Comparison of ENCODE assay signal across 25 mouse cellular contexts in genomic region chr2:135716180-135716579, GRCm38 (mm10). TPM values are rescaled to one million over a fixed set of nuclear protein-coding genes. Genes with fewer than 3 reads are reported as not detected.
A peak's percentile ranks its signal among the peaks of the same experiment; 100 is the strongest.
DNase-seq lines count a peak whose midpoint lies in the region; ATAC-seq and TF ChIP-seq lines count a peak whose summit lies in the region.
"Had no signal": no experiment of that assay in that cellular context is flagged by ENCODE, and none has a peak within 500 bp of the region (broad histone marks: within the 10 kb centered on the region; RNA-seq: fewer than 3 reads in every experiment).

No protein-coding gene starts in this region.

- DNase-seq in heart, adult 11 months, result peak; percentile 76
- DNase-seq in heart, embryonic 10.5 days (ENCODE audit: low spot score), result no peak
- DNase-seq in heart, postnatal 10 days, result no peak
- no peak for DNase-seq in heart, postnatal 0 days (ENCODE audit: low spot score)
- no peak for DNase-seq in heart, postnatal 36 days
- DNase-seq: adrenal gland, adult 8-10 months; adrenal gland, postnatal 14 days; adrenal gland, postnatal 36 days; B cell, adult 2 months; cerebellum, adult 11-12 months; cerebellum, adult 2 months; cerebellum, adult 9-10 months; cerebellum, postnatal 10 days; cerebellum, postnatal 25 days had no signal

- no peaks in the 10 kb centered on the region for H3K9me3 ChIP-seq in heart, embryonic 10.5 days
- H3K9me3 ChIP-seq in heart, embryonic 14.5 days (ENCODE audit: control insufficient read depth, low read length), result no peaks in the 10 kb centered on the region
- no peaks in the 10 kb centered on the region for H3K9me3 ChIP-seq in heart, postnatal 0 days (replicated peaks; ENCODE audit: control insufficient read depth, low read length)
- no peaks in the 10 kb centered on the region for H3K9me3 ChIP-seq in hindbrain, embryonic 15.5 days
- no peaks in the 10 kb centered on the region for H3K9me3 ChIP-seq in hindbrain, embryonic 13.5 days
- H3K9me3 ChIP-seq: embryonic facial prominence, embryonic 10.5 days; embryonic facial prominence, embryonic 12.5 days; forebrain, embryonic 13.5 days had no signal

- no peak for ATAC-seq in heart, embryonic 14.5 days (ENCODE audit: insufficient number of reproducible peaks, insufficient read depth, low FRiP score, low read depth)
- ATAC-seq in heart, postnatal 0 days (ENCODE audit: insufficient read depth, low read depth), result no peak
- no peak for ATAC-seq in hindbrain, embryonic 15.5 days (ENCODE audit: low FRiP score, low read depth)
- no peak for ATAC-seq in hindbrain, embryonic 13.5 days (ENCODE audit: low FRiP score)
- ATAC-seq: activated CD4-positive, CD25-positive, alpha-beta regulatory T cell, adult 4 months; CD4-positive, CD25-positive, alpha-beta regulatory T cell, adult 4 months; forebrain, embryonic 13.5 days; Patski had no signal

- intact Hi-C loops in heart, postnatal 10 days (cut with DNase I), result no loop called here
- intact Hi-C loops in heart, postnatal 36 days (cut with DNase I), result no loop called here

- H3K4me2 ChIP-seq in heart, embryonic 14.5 days (ENCODE audit: low read length), result 0 out of 2 replicates have a peak overlapping the region, but pooled peaks have one; percentile 8
- no peak overlapping the region for H3K4me2 ChIP-seq in heart, postnatal 0 days (ENCODE audit: low read depth, low read length)
- no peak overlapping the region for H3K4me2 ChIP-seq in hindbrain, embryonic 15.5 days
- no peak overlapping the region for H3K4me2 ChIP-seq in hindbrain, embryonic 13.5 days
- H3K4me2 ChIP-seq: embryonic facial prominence, embryonic 12.5 days; forebrain, embryonic 13.5 days had no signal

- 0 out of 2 replicates have a peak overlapping the region, but pooled peaks have one; percentile 8 for H3K9ac ChIP-seq in heart, embryonic 14.5 days (ENCODE audit: low read length)
- no peak overlapping the region for H3K9ac ChIP-seq in heart, postnatal 0 days (replicated peaks; ENCODE audit: low read depth, low read length)
- no peak overlapping the region for H3K9ac ChIP-seq in hindbrain, embryonic 15.5 days
- no peak overlapping the region for H3K9ac ChIP-seq in hindbrain, embryonic 13.5 days
- H3K9ac ChIP-seq: embryonic facial prominence, embryonic 12.5 days; forebrain, embryonic 13.5 days had no signal

- H3K27me3 ChIP-seq in heart, embryonic 10.5 days (ENCODE audit: insufficient read depth, poor library complexity, severe bottlenecking), result no peaks in the 10 kb centered on the region
- no peaks in the 10 kb centered on the region for H3K27me3 ChIP-seq in heart, embryonic 14.5 days (ENCODE audit: control insufficient read depth, insufficient read depth, low read length)
- H3K27me3 ChIP-seq in heart, postnatal 0 days (ENCODE audit: control insufficient read depth, insufficient read depth, low read length), result no peaks in the 10 kb centered on the region
- H3K27me3 ChIP-seq in hindbrain, embryonic 15.5 days, result no peaks in the 10 kb centered on the region
- no peaks in the 10 kb centered on the region for H3K27me3 ChIP-seq in hindbrain, embryonic 13.5 days
- H3K27me3 ChIP-seq: CH12.LX; embryonic facial prominence, embryonic 12.5 days; forebrain, embryonic 13.5 days; Patski had no signal

- H3K4me3 ChIP-seq in heart, embryonic 10.5 days, result no peak overlapping the region
- H3K4me3 ChIP-seq in heart, embryonic 14.5 days (ENCODE audit: control insufficient read depth in 1 of 2, insufficient read depth in 1 of 2, low read depth in 1 of 2, low read length in 2 of 2), result no peak overlapping the region
- H3K4me3 ChIP-seq in heart, postnatal 0 days (ENCODE audit: low read depth, low read length), result no peak overlapping the region
- no peak overlapping the region for H3K4me3 ChIP-seq in hindbrain, embryonic 15.5 days
- no peak overlapping the region for H3K4me3 ChIP-seq in hindbrain, embryonic 13.5 days
- H3K4me3 ChIP-seq: embryonic facial prominence, embryonic 10.5 days; embryonic facial prominence, embryonic 12.5 days; forebrain, embryonic 13.5 days had no signal

- no peak for TF ChIP-seq CTCF in heart, postnatal 0 days (IDR thresholded peaks at IDR 0.05; ENCODE audit: low read depth)

- no peak overlapping the region for H3K27ac ChIP-seq in heart, embryonic 10.5 days
- H3K27ac ChIP-seq in heart, embryonic 14.5 days (replicated peaks in 1 of 2; ENCODE audit: control insufficient read depth in 1 of 2, insufficient read depth in 1 of 2, low read depth in 2 of 2, low read length in 2 of 2), result peak overlapping the region in 1 of 2 experiments; percentile 24; a peak in 1 of 4 replicates
- peak overlapping the region; percentile 48; the same call in 1 of the 2 replicates for H3K27ac ChIP-seq in heart, postnatal 0 days (ENCODE audit: low read depth)
- H3K27ac ChIP-seq in hindbrain, embryonic 15.5 days (replicated peaks), result peak overlapping the region; percentile 43
- no peak overlapping the region for H3K27ac ChIP-seq in hindbrain, embryonic 13.5 days
- H3K27ac ChIP-seq: embryonic facial prominence, embryonic 10.5 days; embryonic facial prominence, embryonic 12.5 days; forebrain, embryonic 13.5 days had no signal

- TF ChIP-seq EP300 in heart, postnatal 0 days (IDR thresholded peaks at IDR 0.05; ENCODE audit: low read depth), result no peak

- peaks cover 33% of the 10 kb centered on the region for H3K4me1 ChIP-seq in heart, embryonic 10.5 days
- H3K4me1 ChIP-seq in heart, embryonic 14.5 days (ENCODE audit: control insufficient read depth in 2 of 2, insufficient read depth in 2 of 2, low read length in 2 of 2), result peaks cover 20 to 43% of the 10 kb centered on the region in 2 experiments
- H3K4me1 ChIP-seq in heart, postnatal 0 days (ENCODE audit: control insufficient read depth, insufficient read depth), result peaks cover 30% of the 10 kb centered on the region
- H3K4me1 ChIP-seq in hindbrain, embryonic 15.5 days (replicated peaks), result peaks cover 44% of the 10 kb centered on the region
- H3K4me1 ChIP-seq in hindbrain, embryonic 13.5 days (replicated peaks), result peaks cover 43% of the 10 kb centered on the region

- H3K36me3 ChIP-seq in heart, embryonic 10.5 days, result no peaks in the 10 kb centered on the region
- H3K36me3 ChIP-seq in heart, embryonic 14.5 days (ENCODE audit: control insufficient read depth, insufficient read depth, low read length), result no peaks in the 10 kb centered on the region
- H3K36me3 ChIP-seq in heart, postnatal 0 days (replicated peaks; ENCODE audit: control insufficient read depth, insufficient read depth, low read length), result no peaks in the 10 kb centered on the region
- H3K36me3 ChIP-seq in hindbrain, embryonic 15.5 days, result no peaks in the 10 kb centered on the region
- H3K36me3 ChIP-seq in hindbrain, embryonic 13.5 days, result no peaks in the 10 kb centered on the region
- H3K36me3 ChIP-seq: embryonic facial prominence, embryonic 10.5 days; embryonic facial prominence, embryonic 12.5 days; G1E had no signal

- WGBS in heart, embryonic 10.5 days, result 83% methylated on average over 4 of the region's 4 CpGs
- 62% methylated on average over 4 of the region's 4 CpGs for WGBS in heart, embryonic 14.5 days
- WGBS in heart, postnatal 0 days, result 55% methylated on average over 4 of the region's 4 CpGs
- 85% methylated on average over 4 of the region's 4 CpGs for WGBS in hindbrain, embryonic 15.5 days
- 92% methylated on average over 4 of the region's 4 CpGs for WGBS in hindbrain, embryonic 13.5 days

RNA-seq across cellular contexts. Expression of gene Plcb4, which starts 57.4 kb away (rescaled TPM):
- polyA plus RNA-seq in heart, embryonic 10.5 days (2016; fragmentation: Nextera tagmentation; extraction: Ambion mirVana), result 17.8 and 22.4 TPM in 2 replicates
- polyA plus RNA-seq in heart, embryonic 14.5 days (2014; fragmentation: Nextera tagmentation; extraction: Ambion mirVana), result 38.8 and 44.9 TPM in 2 replicates
- 10 to 100 TPM; 71.4 to 95.2 TPM for total RNA-seq in heart, postnatal 10 days (2021)
- 30.6 and 57.0 TPM in 2 replicates for total RNA-seq in heart, postnatal 0 days (2014; rRNA removed; ENCODE audit: low replicate concordance)
- polyA plus RNA-seq in heart, postnatal 0 days (2015; fragmentation: Nextera tagmentation; extraction: Ambion mirVana), result 30.6 and 34.7 TPM in 2 replicates
- total RNA-seq in heart, postnatal 36 days (2021), result 10 to 100 TPM; 57.1 to 79.8 TPM
- polyA plus RNA-seq in hindbrain, embryonic 15.5 days (2015; fragmentation: Nextera tagmentation; extraction: Ambion mirVana), result 46.1 and 50.6 TPM in 2 replicates
- polyA plus RNA-seq in hindbrain, embryonic 13.5 days (2015; fragmentation: Nextera tagmentation; extraction: Ambion mirVana), result 49.7 and 50.7 TPM in 2 replicates
- total RNA-seq: CH12.LX had no signal
- polyA plus RNA-seq: G1E had no signal

Comparison
In these comparisons a context has a peak if more than half of its experiments do, and no peak if none do; other contexts are left out.
1. H3K27ac ChIP-seq: peak in heart, postnatal 0 days (single experiment) and hindbrain, embryonic 15.5 days (single experiment); none in heart, embryonic 10.5 days (single experiment) and hindbrain, embryonic 13.5 days (single experiment).